Mouse (Mus musculus) G1E (cell line): ENCODE results near the gene Carmil3.

Experiments
- CTCF ChIP-seq: IDR thresholded peaks from 2 replicates; pipeline ENCODE4 v1.5.1; 2012; ENCODE audit warnings: low read depth, low read length, inconsistent platforms, mixed read lengths
- TAL1 ChIP-seq: conservative IDR thresholded peaks from 2 replicates; pipeline ENCODE4 v1.6.1; 2012; ENCODE audit warnings: low read depth, low read length, inconsistent platforms, mixed read lengths

GRCm38 (mm10) chr14:55496761-55497448 lies 6.5 kb downstream of the Carmil3 start:
- TF ChIP-seq TAL1 (no peak), CTCF (no peak)
